ENCODE assay signal across 11 mouse cellular contexts in the genomic region with DNA sequence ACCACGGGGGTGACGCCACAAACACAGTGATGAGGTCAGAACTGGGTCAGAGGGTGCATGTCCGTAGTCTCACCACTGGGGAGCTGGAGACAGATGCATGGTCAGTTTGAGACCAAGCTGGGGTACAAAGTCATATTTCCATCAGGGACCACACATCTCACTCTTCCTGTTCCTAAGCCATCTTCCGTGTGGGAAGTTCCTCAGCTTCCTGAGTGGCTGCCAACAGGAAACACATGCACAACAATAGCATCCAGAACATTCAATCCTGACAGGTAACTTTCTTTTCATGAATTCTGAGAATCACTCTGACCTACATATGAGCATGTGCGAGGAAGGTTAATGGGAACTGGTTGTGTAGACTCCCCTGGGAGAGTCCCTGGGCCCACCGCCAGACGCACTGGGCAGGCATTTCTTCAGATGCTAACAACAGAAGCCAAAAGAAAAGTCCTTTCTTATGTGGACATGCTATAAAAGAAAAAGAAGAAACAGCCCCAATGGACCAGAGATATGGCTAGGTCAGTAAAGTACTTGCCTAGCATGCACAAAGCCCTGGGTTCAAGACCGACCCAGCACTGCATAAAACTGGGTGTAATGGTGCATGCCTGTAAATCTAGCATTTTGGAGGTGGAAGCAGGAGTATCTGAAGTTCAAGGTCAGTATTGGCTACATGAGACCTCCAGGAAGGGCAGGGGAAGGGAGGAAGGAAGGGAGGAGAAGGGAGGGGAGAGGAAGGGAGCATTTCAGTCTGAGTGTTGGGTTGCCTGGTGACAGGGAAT.
A peak's percentile ranks its signal among the peaks of the same experiment; 100 is the strongest.
DNase-seq lines count a peak whose midpoint lies in the region; ATAC-seq lines count a peak whose summit lies in the region.
"Had no signal": no experiment of that assay in that cellular context is flagged by ENCODE, and none has a peak within 500 bp of the region (broad histone marks: within the 10 kb centered on the region; RNA-seq: fewer than 3 reads in every experiment).

No protein-coding gene starts in this region.

- ATAC-seq in forebrain, embryonic 14.5 days, result no peak
- no peak for ATAC-seq in forebrain, embryonic 13.5 days

- WGBS in forebrain, embryonic 14.5 days, result 91% methylated on average over 8 of the region's 8 CpGs
- 90% methylated on average over 8 of the region's 8 CpGs for WGBS in forebrain, embryonic 13.5 days

- peak; percentile 42 for DNase-seq in adipocyte (ENCODE audit: low spot score)
- DNase-seq in adrenal gland, postnatal 10 days, result peak; percentile 86
- peak; percentile 80 to 81 for DNase-seq in heart, adult 9 months (ENCODE audit: low spot score in 2 of 2)
- DNase-seq in kidney, postnatal 25 days, result peak; percentile 86
- no peak for DNase-seq in forebrain, embryonic 14.5 days (ENCODE audit: low spot score)
- DNase-seq in spleen, adult 18-20 months, result no peak
- DNase-seq in left cerebral cortex, adult 11 months (ENCODE audit: low spot score), result no peak
- DNase-seq: thymus, postnatal 4 days had no signal

- no peak overlapping the region for H3K4me3 ChIP-seq in forebrain, embryonic 14.5 days (ENCODE audit: low read depth, low read length)
- no peak overlapping the region for H3K4me3 ChIP-seq in forebrain, embryonic 13.5 days
- H3K4me3 ChIP-seq: limb, embryonic 10.5 days had no signal

- no peaks in the 10 kb centered on the region for H3K9me3 ChIP-seq in forebrain, embryonic 14.5 days (replicated peaks; ENCODE audit: control insufficient read depth, low read length)
- peaks cover 3% of the 10 kb centered on the region; the same call in 1 of the 2 replicates for H3K9me3 ChIP-seq in forebrain, embryonic 13.5 days (replicated peaks)
- H3K9me3 ChIP-seq: limb, embryonic 10.5 days had no signal

- no peak overlapping the region for H3K9ac ChIP-seq in forebrain, embryonic 14.5 days (ENCODE audit: low read length)
- H3K9ac ChIP-seq in forebrain, embryonic 13.5 days, result no peak overlapping the region

- peaks cover 7% of the 10 kb centered on the region; the same call in 1 of the 2 replicates for H3K4me1 ChIP-seq in forebrain, embryonic 14.5 days (ENCODE audit: control insufficient read depth, insufficient read depth, low read length)
- peaks cover 18% of the 10 kb centered on the region for H3K4me1 ChIP-seq in forebrain, embryonic 13.5 days

- no peaks in the 10 kb centered on the region for H3K27me3 ChIP-seq in forebrain, embryonic 14.5 days (replicated peaks; ENCODE audit: control insufficient read depth, insufficient read depth, low read length)
- no peaks in the 10 kb centered on the region for H3K27me3 ChIP-seq in forebrain, embryonic 13.5 days

- H3K4me2 ChIP-seq in forebrain, embryonic 14.5 days (ENCODE audit: low read length), result no peak overlapping the region
- no peak overlapping the region for H3K4me2 ChIP-seq in forebrain, embryonic 13.5 days
- H3K4me2 ChIP-seq: midbrain, embryonic 11.5 days had no signal

- H3K36me3 ChIP-seq in forebrain, embryonic 14.5 days (ENCODE audit: control insufficient read depth, insufficient read depth, low read length), result no peaks in the 10 kb centered on the region
- H3K36me3 ChIP-seq in forebrain, embryonic 13.5 days (ENCODE audit: poor library complexity, severe bottlenecking), result no peaks in the 10 kb centered on the region
- H3K36me3 ChIP-seq: limb, embryonic 10.5 days had no signal

- H3K27ac ChIP-seq in forebrain, embryonic 14.5 days (ENCODE audit: low read depth, low read length), result no peak overlapping the region
- no peak overlapping the region; the same call in 1 of the 2 replicates for H3K27ac ChIP-seq in forebrain, embryonic 13.5 days
- H3K27ac ChIP-seq: limb, embryonic 10.5 days had no signal

Comparison
In these comparisons a context has a peak if more than half of its experiments do, and no peak if none do; other contexts are left out.
1. DNase-seq: peak in adipocyte (single experiment), adrenal gland, postnatal 10 days (single experiment), heart, adult 9 months (2 of 2) and kidney, postnatal 25 days (2 of 2); none in forebrain, embryonic 14.5 days (single experiment), spleen, adult 18-20 months (0 of 2) and left cerebral cortex, adult 11 months (single experiment).